Mouse (Mus musculus) MEL (cell line): ENCODE results near the gene Rab3a. TPM values are rescaled to one million over a fixed set of nuclear protein-coding genes. Genes with fewer than 3 reads are reported as not detected.

Experiments
- DNase-seq: peaks from one replicate; pipeline ENCODE4 v3.0.0; 2011; ENCODE audit warnings: low read depth, low spot score
- H3K27ac ChIP-seq: 2 replicates; pipeline ENCODE4 v1.5.1; 2012; ENCODE audit warnings: low read depth, mild to moderate bottlenecking, control low read depth, low read length, moderate library complexity; ENCODE audit not compliant: control insufficient read depth
- H3K27me3 ChIP-seq, 2 experiments: fragments of 150-350 bp in 1 of 2; sonication (generic) in 1 of 2; 2 replicates each; pipeline ENCODE4 v1.6.1; 2012; ENCODE audit warnings: low read length in 2 of 2, mild to moderate bottlenecking in 2 of 2, improper control_type of control experiment in 1 of 2, moderate library complexity in 1 of 2; ENCODE audit not compliant: insufficient read depth in 2 of 2, control insufficient read depth in 1 of 2
- H3K36me3 ChIP-seq, 2 experiments: 2 replicates each; pipeline ENCODE4 v1.6.1; 2012 to 2014; ENCODE audit warnings: low read length in 2 of 2, improper control_type of control experiment in 1 of 2, inconsistent platforms in 1 of 2, mild to moderate bottlenecking in 1 of 2; ENCODE audit not compliant: insufficient read depth in 2 of 2, control insufficient read depth in 1 of 2
- H3K4me1 ChIP-seq, 2 experiments: fragments of 150-350 bp in 1 of 2; sonication (generic) in 1 of 2; 2 replicates each; pipeline ENCODE4 v1.6.1; 2012; ENCODE audit warnings: low read length in 2 of 2, improper control_type of control experiment in 1 of 2, mild to moderate bottlenecking in 1 of 2; ENCODE audit not compliant: insufficient read depth in 2 of 2, control insufficient read depth in 1 of 2
- H3K4me3 ChIP-seq, 2 experiments: fragments of 150-350 bp in 1 of 2; sonication (generic) in 1 of 2; 2 replicates each; pipeline ENCODE4 v1.5.1; 2012; ENCODE audit warnings: low read depth in 2 of 2, low read length in 2 of 2, mild to moderate bottlenecking in 2 of 2, moderate library complexity in 2 of 2, control low read depth in 1 of 2, improper control_type of control experiment in 1 of 2; ENCODE audit not compliant: control insufficient read depth in 1 of 2, insufficient read depth in 1 of 2
- H3K79me2 ChIP-seq: 2 replicates; pipeline ENCODE4 v1.6.1; 2012; ENCODE audit warnings: mild to moderate bottlenecking, low read length, moderate library complexity; ENCODE audit not compliant: control insufficient read depth, poor library complexity, insufficient read depth
- H3K9ac ChIP-seq: 2 replicates; pipeline ENCODE4 v1.6.1; 2012; ENCODE audit warnings: low read depth, mild to moderate bottlenecking, control low read depth, low read length, moderate library complexity; ENCODE audit not compliant: control insufficient read depth, poor library complexity, severe bottlenecking
- H3K9me3 ChIP-seq: fragments of 150-350 bp; sonication (generic); replicated peaks from 2 replicates; pipeline ENCODE4 v1.6.1; 2012; ENCODE audit warnings: mild to moderate bottlenecking, low read length, improper control_type of control experiment, moderate library complexity; ENCODE audit not compliant: insufficient read depth
- BHLHE40 ChIP-seq: IDR thresholded peaks from 2 replicates; pipeline ENCODE4 v1.6.1; 2012; ENCODE audit warnings: low read depth, mild to moderate bottlenecking, inconsistent platforms, low read length, improper control_type of control experiment, borderline replicate concordance
- CHD2 ChIP-seq: IDR thresholded peaks from 2 replicates; pipeline ENCODE4 v1.6.1; 2011; ENCODE audit warnings: low read length, improper control_type of control experiment
- E2F4 ChIP-seq: IDR thresholded peaks from 2 replicates; pipeline ENCODE4 v1.6.1; 2011; ENCODE audit warnings: low read depth, low read length, improper control_type of control experiment, borderline replicate concordance
- ELF1 ChIP-seq: IDR thresholded peaks from 2 replicates; pipeline ENCODE4 v1.6.1; 2014; ENCODE audit warnings: low read depth, mild to moderate bottlenecking, inconsistent platforms, low read length, improper control_type of control experiment, moderate library complexity
- EP300 ChIP-seq, 2 experiments: IDR thresholded peaks; 2 replicates each; pipeline ENCODE4 v1.6.1; 2011; ENCODE audit warnings: improper control_type of control experiment in 2 of 2, low read length in 2 of 2, low read depth in 1 of 2, mild to moderate bottlenecking in 1 of 2
- GATA1 ChIP-seq: IDR thresholded peaks from 2 replicates; pipeline ENCODE4 v1.6.1; 2011; ENCODE audit warnings: low read depth, low read length, improper control_type of control experiment
- MAFK ChIP-seq: IDR thresholded peaks from 2 replicates; pipeline ENCODE4 v1.6.1; 2011; ENCODE audit warnings: low read depth, mild to moderate bottlenecking, low read length, improper control_type of control experiment, borderline replicate concordance
- MAX ChIP-seq: IDR thresholded peaks from 2 replicates; pipeline ENCODE4 v1.6.1; 2011; ENCODE audit warnings: low read length, improper control_type of control experiment
- MAZ ChIP-seq: IDR thresholded peaks from 2 replicates; pipeline ENCODE4 v1.6.1; 2012; ENCODE audit warnings: low read depth, mild to moderate bottlenecking, inconsistent platforms, low read length, improper control_type of control experiment
- MEF2A ChIP-seq: IDR thresholded peaks from 2 replicates; pipeline ENCODE4 v1.6.1; 2014; ENCODE audit warnings: low read depth, mild to moderate bottlenecking, inconsistent platforms, low read length, improper control_type of control experiment; ENCODE audit not compliant: poor library complexity, insufficient replicate concordance, severe bottlenecking; ENCODE audit errors: extremely low read depth
- MXI1 ChIP-seq: IDR thresholded peaks from 2 replicates; pipeline ENCODE4 v1.6.1; 2011; ENCODE audit warnings: mild to moderate bottlenecking, low read depth, low read length, improper control_type of control experiment
- POLR2A ChIP-seq, 2 experiments: IDR thresholded peaks; 2 replicates each; pipeline ENCODE4 v1.6.1; 2011 to 2012; ENCODE audit warnings: low read length in 2 of 2, mild to moderate bottlenecking in 2 of 2, control low read depth in 1 of 2, improper control_type of control experiment in 1 of 2, low read depth in 1 of 2, moderate library complexity in 1 of 2; ENCODE audit not compliant: control insufficient read depth in 1 of 2, insufficient read depth in 1 of 2, poor library complexity in 1 of 2
- POLR2AphosphoS2 ChIP-seq: IDR thresholded peaks from 2 replicates; pipeline ENCODE4 v1.6.1; 2011; ENCODE audit warnings: low read length, improper control_type of control experiment
- POLR2AphosphoS5 ChIP-seq: IDR thresholded peaks from 2 replicates; pipeline ENCODE4 v1.6.1; 2012; ENCODE audit warnings: low read depth, borderline replicate concordance, mild to moderate bottlenecking, inconsistent platforms, low read length, moderate library complexity, mixed read lengths
- TBP ChIP-seq: IDR thresholded peaks from 2 replicates; pipeline ENCODE4 v1.8.0; 2011; ENCODE audit warnings: low read depth, low read length, improper control_type of control experiment
- TCF12 ChIP-seq: IDR thresholded peaks from 2 replicates; pipeline ENCODE4 v1.6.1; 2014; ENCODE audit warnings: low read depth, mild to moderate bottlenecking, inconsistent platforms, low read length, improper control_type of control experiment, moderate library complexity
- UBTF ChIP-seq: IDR thresholded peaks from 2 replicates; pipeline ENCODE4 v1.6.1; 2012; ENCODE audit warnings: low read depth, mild to moderate bottlenecking, inconsistent platforms, low read length, improper control_type of control experiment, moderate library complexity, borderline replicate concordance; ENCODE audit not compliant: insufficient read depth
- USF1 ChIP-seq: IDR thresholded peaks from 2 replicates; pipeline ENCODE4 v1.6.1; 2014; ENCODE audit warnings: low read depth, mild to moderate bottlenecking, inconsistent platforms, low read length, improper control_type of control experiment, moderate library complexity
- ZNF384 ChIP-seq: IDR thresholded peaks from 2 replicates; pipeline ENCODE4 v1.6.1; 2012; ENCODE audit warnings: low read depth, mild to moderate bottlenecking, inconsistent platforms, low read length, improper control_type of control experiment
- polyA plus RNA-seq, 2 experiments: library from polyadenylated mRNA; stranded (reverse) in 1 of 2; unstranded in 1 of 2; fragments of >175 nt in 1 of 2; fragments of >200 nt in 1 of 2; gene quantifications; 2 replicates each; pipeline versions ENCODE4 v1.2.1 to v1.2.4; 2012; ENCODE audit warnings: low replicate concordance in 2 of 2, low read depth in 1 of 2; ENCODE audit not compliant: insufficient read length in 2 of 2, insufficient read depth in 1 of 2, missing spikeins in 1 of 2
- total RNA-seq: library from RNA; depleted of rRNA; stranded (reverse); fragments of 300-350 nt; gene quantifications from 2 replicates; pipeline ENCODE4 v1.2.3, GENCODE M21; 2012

Gene Rab3a
- total and polyA plus RNA-seq, 3 experiments, result 1.8 to 5.6 TPM; not detected in 1

DNA sequence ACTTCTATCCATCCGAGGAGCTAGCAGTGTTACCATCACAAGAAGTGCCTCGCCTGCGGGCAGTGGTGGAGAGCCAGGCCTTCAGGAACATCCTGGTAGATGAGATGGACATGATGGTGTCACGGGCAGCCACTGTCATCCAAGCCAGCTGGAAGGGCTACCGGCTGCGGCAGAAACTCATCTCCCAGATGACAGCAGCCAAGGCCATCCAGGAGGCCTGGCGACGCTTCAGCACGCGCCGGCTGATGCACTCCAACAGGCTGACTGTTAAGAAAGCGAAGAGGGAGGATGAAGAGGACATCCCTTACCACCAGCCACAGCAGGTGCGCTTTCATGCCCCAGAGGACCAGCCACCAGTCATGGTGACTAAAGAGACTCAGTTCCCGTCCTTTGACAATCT, 46.2 kb upstream of the Rab3a start:
- TF ChIP-seq USF1 (no peak), ELF1 (no peak)
- Histone ChIP-seq H3K27me3 (no peaks in the 10 kb centered on the region), H3K36me3 (no peaks in the 10 kb centered on the region), H3K9ac (no peak overlapping the region), H3K4me1 (no peaks in the 10 kb centered on the region), H3K4me3 (no peak overlapping the region), H3K79me2 (no peaks in the 10 kb centered on the region), H3K27ac (no peak overlapping the region), H3K9me3 (no peaks in the 10 kb centered on the region)
- DNase-seq, result no peak

DNA sequence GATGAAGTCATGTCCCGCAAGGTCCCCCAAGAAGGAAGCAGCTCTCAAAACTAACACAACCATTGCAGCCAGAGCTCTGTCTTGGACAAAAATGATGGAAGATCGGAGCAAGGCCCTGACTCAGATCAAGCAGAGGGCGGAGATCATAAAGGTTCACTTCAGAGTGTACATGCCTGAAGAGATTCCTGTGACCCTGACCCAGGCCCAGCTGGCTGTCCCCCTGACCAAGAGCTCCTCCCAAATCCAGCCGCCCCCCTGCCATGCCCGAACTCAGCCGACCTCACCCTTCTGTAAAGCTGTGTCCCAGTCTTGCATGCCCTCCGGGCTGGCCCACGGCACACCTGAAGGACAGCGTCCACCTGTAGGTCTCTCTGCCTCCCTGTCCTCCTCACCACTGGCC, 44.7 kb upstream of the Rab3a start:
- DNase-seq, result no peak
- no peaks in the 10 kb centered on the region for H3K36me3 ChIP-seq
- no peaks in the 10 kb centered on the region for H3K4me1 ChIP-seq
- H3K9ac ChIP-seq, result no peak overlapping the region
- H3K27ac ChIP-seq, result no peak overlapping the region
- H3K4me3 ChIP-seq, result no peak overlapping the region
- TF ChIP-seq POLR2A (IDR thresholded peaks at IDR 0.05; ENCODE audit: control insufficient read depth in 1 of 2, insufficient read depth in 1 of 2, low read depth in 1 of 2, low read length in 2 of 2, poor library complexity in 1 of 2) (no peak), CHD2 (no peak), POLR2AphosphoS2 (no peak), GATA1 (no peak), USF1 (no peak), UBTF (no peak), ZNF384 (no peak)
- H3K79me2 ChIP-seq, result no peaks in the 10 kb centered on the region
- no peaks in the 10 kb centered on the region for H3K9me3 ChIP-seq
- H3K27me3 ChIP-seq, result no peaks in the 10 kb centered on the region

- Histone ChIP-seq H3K9me3 (no peaks in the 10 kb centered on the region), H3K79me2 (no peaks in the 10 kb centered on the region), H3K4me3 (no peak overlapping the region), H3K27me3 (no peaks in the 10 kb centered on the region), H3K9ac (no peak overlapping the region), H3K27ac (no peak overlapping the region), H3K4me1 (no peaks in the 10 kb centered on the region), H3K36me3 (no peaks in the 10 kb centered on the region)
- no peak for TF ChIP-seq E2F4
- no peak for DNase-seq
Observed at GRCm38 (mm10) chr8:70710296-70710695, 44.2 kb upstream of the Rab3a start.

- Histone ChIP-seq H3K9ac (no peak overlapping the region), H3K36me3 (no peaks in the 10 kb centered on the region), H3K4me3 (no peak overlapping the region), H3K27ac (no peak overlapping the region), H3K4me1 (no peaks in the 10 kb centered on the region), H3K79me2 (no peaks in the 10 kb centered on the region), H3K9me3 (no peaks in the 10 kb centered on the region), H3K27me3 (no peaks in the 10 kb centered on the region)
- no peak for DNase-seq
- TF ChIP-seq MAFK (no peak), MXI1 (no peak), EP300 (IDR thresholded peaks at IDR 0.05; ENCODE audit: low read depth in 1 of 2, low read length in 2 of 2) (no peak), CHD2 (no peak), TCF12 (no peak), BHLHE40 (no peak), POLR2AphosphoS5 (no peak), MEF2A (no peak), MAX (no peak), MAZ (no peak), TBP (no peak)
Observed at GRCm38 (mm10) chr8:70711041-70711440, 43.4 kb upstream of the Rab3a start.
